Mouse (Mus musculus) layer of hippocampus, postnatal 14 days (tissue): ENCODE data around the gene BC004004. TPM values are rescaled to one million over a fixed set of nuclear protein-coding genes. Genes with fewer than 3 reads are reported as not detected.
"Not testable (repeated sequence)": the region's sequence is repeated elsewhere in the genome, so short reads cannot be mapped to it uniquely, and the experiment has no call there.

Source experiments
- DNase-seq, 2 experiments: peaks; one replicate each; pipeline ENCODE4 v3.0.0; 2021 to 2022; ENCODE audit warnings: low spot score in 2 of 2, mixed read lengths in 1 of 2
- total RNA-seq, 2 experiments: library from RNA; stranded (reverse); gene quantifications; 2 replicates each; pipeline ENCODE4 v1.2.3; 2021

The BC004004 gene
- total RNA-seq, 2 experiments from 2014 or later: 88.1 to 93.8 TPM

- no peak for DNase-seq
Observed at GRCm38 (mm10) chr17:29297321-29297720, 28.7 kb downstream of the BC004004 start.

GRCm38 (mm10) chr17:29297813-29298212 is 29.2 kb downstream of the BC004004 start:
- no peak for DNase-seq

GRCm38 (mm10) chr17:29299282-29299681 is 30.7 kb downstream of the BC004004 start:
- DNase-seq: no peak

- DNase-seq: no peak
Observed at GRCm38 (mm10) chr17:29300926-29301325, 32.3 kb downstream of the BC004004 start.

GRCm38 (mm10) chr17:29301421-29301820 is 32.8 kb downstream of the BC004004 start:
- DNase-seq: no peak

GRCm38 (mm10) chr17:29302149-29302548 is 33.6 kb downstream of the BC004004 start:
- no peak for DNase-seq

GRCm38 (mm10) chr17:29303087-29303486 is 34.5 kb downstream of the BC004004 start:
- no peak for DNase-seq

- no peak for DNase-seq
Observed at GRCm38 (mm10) chr17:29303856-29304255, 35.3 kb downstream of the BC004004 start.

GRCm38 (mm10) chr17:29304376-29305057 is 35.9 kb downstream of the BC004004 start:
- no peak for DNase-seq

- no peak for DNase-seq
Observed at GRCm38 (mm10) chr17:29305058-29305806, 36.6 kb downstream of the BC004004 start.

GRCm38 (mm10) chr17:29305871-29306270 is 37.3 kb downstream of the BC004004 start:
- no peak for DNase-seq

GRCm38 (mm10) chr17:29310056-29310623 is 41.6 kb downstream of the BC004004 start:
- DNase-seq: no peak

- DNase-seq: no peak
Observed at GRCm38 (mm10) chr17:29311602-29312001, 43.0 kb downstream of the BC004004 start.

- DNase-seq: no peak
Observed at GRCm38 (mm10) chr17:29312082-29312481, 43.5 kb downstream of the BC004004 start.

- DNase-seq: no peak
Observed at GRCm38 (mm10) chr17:29313300-29313699, 44.7 kb downstream of the BC004004 start.

GRCm38 (mm10) chr17:29315672-29316465 is 47.3 kb downstream of the BC004004 start:
- DNase-seq: no peak

GRCm38 (mm10) chr17:29316891-29317290 is 48.3 kb downstream of the BC004004 start:
- DNase-seq: no peak

- DNase-seq: not testable (repeated sequence)
Observed at GRCm38 (mm10) chr17:29317380-29317779, 48.8 kb downstream of the BC004004 start, which contains the start of gene Pi16. Gene Pi16 (plus strand): TSS chr17:29317680.

GRCm38 (mm10) chr17:29318731-29319250 is 50.2 kb downstream of the BC004004 start:
- DNase-seq: no peak

GRCm38 (mm10) chr17:29319476-29319875 is 50.9 kb downstream of the BC004004 start:
- DNase-seq: no peak
